Mouse (Mus musculus) spleen, embryonic (tissue): ENCODE data around the gene Cuedc1.

Experiments used
- CTCF ChIA-PET: fragments of 350-600 bp; sonication (Branson Sonifier 250); formaldehyde crosslinking; loops from one replicate; lab custom pipeline; 2022; lab: Charles Lee

Gene Cuedc1

DNA sequence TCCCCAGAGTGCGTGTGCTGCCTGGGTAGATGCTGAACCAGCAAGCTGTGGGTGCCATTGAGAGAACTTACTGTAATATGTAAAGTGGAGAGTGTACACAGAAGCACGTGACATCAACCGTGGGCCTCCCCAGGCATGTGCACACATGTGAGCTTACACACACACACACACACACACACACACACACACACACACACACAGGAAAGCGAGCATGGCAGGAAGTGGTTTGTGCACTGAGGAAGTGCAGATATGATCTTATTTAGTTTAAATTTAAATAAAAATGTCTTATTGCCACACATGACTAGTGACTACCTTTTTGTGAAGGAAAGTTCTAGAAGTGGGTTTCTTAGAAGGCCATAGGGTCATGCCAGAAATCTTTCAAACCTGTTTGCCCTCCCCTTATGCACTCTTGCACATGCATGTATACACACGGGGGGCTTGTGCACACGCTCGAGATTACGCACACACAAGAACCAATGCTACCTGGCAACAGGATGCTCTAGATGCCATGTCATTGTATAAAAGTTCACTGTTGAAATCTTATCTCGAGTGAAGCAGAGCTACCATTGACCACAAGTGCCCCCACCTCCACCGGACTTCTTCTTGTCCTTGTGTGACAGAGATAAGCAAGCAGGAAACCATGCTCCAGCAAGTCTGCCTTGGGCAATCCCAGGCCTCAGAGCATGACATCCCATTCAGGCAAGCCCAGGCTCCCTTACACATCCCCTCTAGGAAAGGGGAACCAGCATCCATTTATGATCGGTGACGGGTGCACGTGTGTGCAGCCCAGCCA lies 47.6 kb downstream of the Cuedc1 start:
- CTCF ChIA-PET = interaction anchor here (0.6 kb wide), 1 partner anchor 31 kb away, joined by 4 read pairs; no protein-coding TSS in a partner anchor

GRCm38 (mm10) chr11:88146264-88147060 lies 48.6 kb downstream of the Cuedc1 start:
- CTCF ChIA-PET = interaction anchor here (0.5 kb wide), 1 partner anchor 96 kb away, joined by 3 read pairs; no protein-coding TSS in a partner anchor

- CTCF ChIA-PET = no interaction called here
Observed at GRCm38 (mm10) chr11:88147388-88147787, 49.5 kb downstream of the Cuedc1 start.

DNA sequence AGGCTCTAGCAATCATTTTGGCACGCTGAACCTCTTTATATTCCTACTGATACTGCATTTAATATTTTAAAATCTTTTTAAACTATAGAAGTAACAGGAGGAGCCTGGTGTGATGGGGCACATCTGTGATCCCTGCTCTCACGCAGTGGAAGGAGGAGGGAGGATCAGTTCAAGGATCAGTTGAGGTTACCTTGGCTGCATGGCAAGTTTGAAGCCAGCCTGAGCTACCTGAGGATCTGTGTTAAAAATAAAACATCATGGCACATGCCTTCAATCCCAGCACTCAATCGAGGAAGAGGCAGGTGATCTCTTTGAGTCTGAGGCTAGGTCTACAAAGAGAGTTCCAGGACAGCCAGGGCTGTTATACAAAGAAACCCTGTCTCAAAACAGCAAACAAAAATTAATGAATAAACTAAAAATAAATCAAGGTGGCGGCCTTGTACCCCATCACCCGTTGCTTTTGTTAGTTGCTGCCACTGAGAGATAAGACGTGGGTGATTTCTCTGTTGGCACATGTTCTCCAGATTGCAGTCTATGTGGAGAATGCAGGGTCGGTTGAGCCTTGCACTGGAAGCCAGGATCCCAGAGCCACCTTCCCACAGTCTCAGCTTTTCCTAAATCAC lies 50.3 kb downstream of the Cuedc1 start:
- CTCF ChIA-PET = interaction anchor here (1.0 kb wide), 1 partner anchor 13 kb away, joined by 3 read pairs; no protein-coding TSS in a partner anchor

- CTCF ChIA-PET = interaction anchor here (0.6 to 1.0 kb wide), 2 partner anchors 12 to 96 kb away, joined by 3 read pairs; no protein-coding TSS in a partner anchor
Observed at GRCm38 (mm10) chr11:88148638-88149279, 50.9 kb downstream of the Cuedc1 start.

- CTCF ChIA-PET = no interaction called here
Observed at GRCm38 (mm10) chr11:88151379-88152155, 53.7 kb downstream of the Cuedc1 start.

DNA sequence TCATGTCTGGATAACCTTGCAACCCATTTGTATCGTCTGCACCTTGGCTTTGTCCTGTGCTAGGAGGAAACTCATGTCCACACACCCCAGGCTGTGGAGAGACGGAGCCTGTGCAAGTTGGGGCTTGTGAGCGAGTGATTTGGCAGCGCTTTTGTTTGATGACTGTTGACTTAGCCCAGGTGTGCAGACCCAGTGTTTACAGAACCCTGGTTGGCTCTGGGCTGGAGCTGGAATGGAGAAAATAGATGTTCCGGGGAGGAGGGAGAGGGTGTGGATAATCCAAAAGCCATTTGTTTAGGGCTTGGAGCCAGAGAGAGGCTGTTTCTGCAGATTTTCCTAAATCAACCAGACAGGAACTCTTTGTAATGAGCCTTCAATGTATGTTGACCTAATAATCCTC lies 56.0 kb downstream of the Cuedc1 start:
- CTCF ChIA-PET = no interaction called here

- CTCF ChIA-PET = no interaction called here
Observed at GRCm38 (mm10) chr11:88154500-88154899, 56.6 kb downstream of the Cuedc1 start.

GRCm38 (mm10) chr11:88155451-88155850 lies 57.6 kb downstream of the Cuedc1 start:
- CTCF ChIA-PET = no interaction called here

- CTCF ChIA-PET = no interaction called here
Observed at GRCm38 (mm10) chr11:88155998-88156397, 58.1 kb downstream of the Cuedc1 start.

- CTCF ChIA-PET = interaction anchor here (0.8 kb wide), 1 partner anchor 23 kb away, joined by 7 read pairs; no protein-coding TSS in a partner anchor
Observed at GRCm38 (mm10) chr11:88156403-88156802, 58.5 kb downstream of the Cuedc1 start.

DNA sequence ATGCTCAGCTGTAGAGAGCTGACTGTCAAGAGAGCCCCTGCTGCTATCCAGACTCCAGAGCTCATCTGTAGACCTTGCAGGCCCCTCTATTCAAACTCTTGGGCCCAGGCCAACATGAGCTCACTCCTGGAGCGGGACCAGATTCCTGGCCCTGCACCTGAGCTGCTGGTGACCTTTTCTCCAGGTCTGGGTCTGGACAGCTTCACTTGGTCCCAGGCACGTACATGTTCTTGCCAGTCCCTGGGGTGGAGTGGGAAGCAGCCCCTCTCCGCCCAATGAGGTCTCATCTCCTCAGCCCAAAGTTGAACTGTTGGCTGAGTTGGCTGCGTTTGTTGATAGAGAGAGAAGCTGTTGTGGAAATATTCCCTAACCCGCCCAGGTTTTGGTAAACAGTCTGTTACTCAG lies 61.0 kb downstream of the Cuedc1 start:
- CTCF ChIA-PET = no interaction called here

GRCm38 (mm10) chr11:88159389-88159788 lies 61.5 kb downstream of the Cuedc1 start:
- CTCF ChIA-PET = no interaction called here

GRCm38 (mm10) chr11:88160316-88160715 lies 62.5 kb downstream of the Cuedc1 start:
- CTCF ChIA-PET = interaction anchor here (0.7 kb wide), 1 partner anchor 90 kb away, joined by 5 read pairs; no protein-coding TSS in a partner anchor

GRCm38 (mm10) chr11:88161051-88161581 lies 63.3 kb downstream of the Cuedc1 start:
- CTCF ChIA-PET = interaction anchor here (0.7 to 1.5 kb wide), 3 partner anchors 12 to 102 kb away, joined by 3 to 4 read pairs (median 3); no protein-coding TSS in a partner anchor

- CTCF ChIA-PET = interaction anchor here (0.8 to 1.5 kb wide), 2 partner anchors 78 to 103 kb away, joined by 3 to 4 read pairs; no protein-coding TSS in a partner anchor
Observed at GRCm38 (mm10) chr11:88161651-88162362, 63.9 kb downstream of the Cuedc1 start.

GRCm38 (mm10) chr11:88162740-88163139 lies 64.9 kb downstream of the Cuedc1 start:
- CTCF ChIA-PET = interaction anchor here (0.6 to 0.8 kb wide), 3 partner anchors 42 to 73 kb away, joined by 3 to 21 read pairs (median 3); no protein-coding TSS in a partner anchor

DNA sequence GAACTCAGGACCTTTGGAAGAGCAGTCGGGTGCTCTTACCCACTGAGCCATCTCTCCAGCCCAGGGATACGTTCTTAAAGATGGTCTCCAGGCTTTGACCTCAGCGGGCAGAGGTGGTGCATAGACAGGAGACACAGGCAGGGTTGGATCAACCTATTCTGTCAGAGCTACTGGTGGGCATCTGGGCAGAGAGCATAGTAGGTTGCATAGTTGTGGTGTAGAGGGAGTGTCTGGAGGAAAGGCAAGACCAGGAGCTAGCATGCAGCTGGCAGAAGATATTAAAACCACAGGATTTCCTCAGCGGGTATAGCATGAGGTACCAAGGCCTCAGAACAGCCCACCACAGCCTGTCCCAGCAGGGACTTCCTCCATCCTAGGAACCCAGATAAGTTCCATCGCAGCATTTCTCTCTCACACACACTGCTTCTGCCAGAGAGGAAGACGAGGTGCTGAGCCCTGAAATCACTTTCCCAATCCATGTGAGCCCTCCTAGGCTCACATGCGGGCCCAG lies 66.4 kb downstream of the Cuedc1 start:
- CTCF ChIA-PET = interaction anchor here (0.7 kb wide), 1 partner anchor 13 kb away, joined by 11 read pairs; no protein-coding TSS in a partner anchor
